Mouse (Mus musculus) ES-E14 (cell line): Measurements from ENCODE around the gene Lhfpl2. TPM values are rescaled to one million over a fixed set of nuclear protein-coding genes. Genes with fewer than 3 reads are reported as not detected.

Source experiments
- DNase-seq: peaks from one replicate; pipeline ENCODE4 v3.0.0-alpha.2; 2013; ENCODE audit warnings: low read depth, low spot score
- H3K27ac ChIP-seq: 2 replicates; pipeline ENCODE4 v1.5.1; 2012; ENCODE audit warnings: low read depth, mild to moderate bottlenecking, low read length, moderate library complexity, mixed read lengths; ENCODE audit not compliant: poor library complexity, insufficient read depth, severe bottlenecking
- H3K36me3 ChIP-seq: 2 replicates; pipeline ENCODE4 v1.6.1; 2012; ENCODE audit warnings: mild to moderate bottlenecking, low read length, moderate library complexity, mixed read lengths; ENCODE audit not compliant: control insufficient read depth, poor library complexity, insufficient read depth, severe bottlenecking
- H3K4me1 ChIP-seq, 2 experiments: fragments of 150-350 bp in 1 of 2; sonication (generic) in 1 of 2; 2 replicates each; pipeline ENCODE4 v1.6.1; 2012; ENCODE audit warnings: low read length in 2 of 2, mild to moderate bottlenecking in 1 of 2, mixed read lengths in 1 of 2; ENCODE audit not compliant: control insufficient read depth in 2 of 2, insufficient read depth in 2 of 2, poor library complexity in 1 of 2
- H3K4me3 ChIP-seq, 2 experiments: fragments of 150-350 bp in 1 of 2; sonication (generic) in 1 of 2; 2 replicates each; pipeline ENCODE4 v1.5.1; 2012; ENCODE audit warnings: low read length in 2 of 2, low read depth in 1 of 2, mild to moderate bottlenecking in 1 of 2, mixed read lengths in 1 of 2; ENCODE audit not compliant: insufficient read depth in 1 of 2, poor library complexity in 1 of 2, severe bottlenecking in 1 of 2
- H3K9ac ChIP-seq: 2 replicates; pipeline ENCODE4 v1.6.1; 2012; ENCODE audit warnings: low read depth, mild to moderate bottlenecking, low read length, mixed read lengths; ENCODE audit not compliant: poor library complexity, insufficient read depth, severe bottlenecking
- H3K9me3 ChIP-seq: fragments of 150-350 bp; sonication (generic); 2 replicates; pipeline ENCODE4 v1.6.1; 2012; ENCODE audit warnings: low read depth, mild to moderate bottlenecking, low read length; ENCODE audit not compliant: control insufficient read depth, insufficient read depth
- CHD2 ChIP-seq: IDR thresholded peaks from 2 replicates; pipeline ENCODE4 v1.6.1; 2014; ENCODE audit warnings: mild to moderate bottlenecking, low read depth, low read length, inconsistent platforms
- HCFC1 ChIP-seq: IDR thresholded peaks from 2 replicates; pipeline ENCODE4 v1.6.1; 2012; ENCODE audit warnings: low read length, inconsistent platforms, borderline replicate concordance; ENCODE audit not compliant: insufficient read depth
- MAFK ChIP-seq: IDR thresholded peaks from 2 replicates; pipeline ENCODE4 v1.6.1; 2014; ENCODE audit warnings: mild to moderate bottlenecking, low read depth, low read length, inconsistent platforms; ENCODE audit not compliant: insufficient read depth
- ZC3H11A ChIP-seq: IDR thresholded peaks from 2 replicates; pipeline ENCODE4 v1.6.1; 2012; ENCODE audit warnings: low read depth, mild to moderate bottlenecking, inconsistent platforms, low read length, borderline replicate concordance
- ZNF384 ChIP-seq: IDR thresholded peaks from 2 replicates; pipeline ENCODE4 v1.6.1; 2012; ENCODE audit warnings: low read depth, low read length, inconsistent platforms
- in situ Hi-C, 2 experiments: fragments of 600-800 bp; cut with MboI; formaldehyde crosslinking; loops; one replicate each; pipeline ENCODE4 v1.15.1; 2025; ENCODE audit warnings: low sequenced_read_pairs in 2 of 2, inconsistent platforms in 1 of 2; ENCODE audit not compliant: unreplicated experiment in 2 of 2
- total RNA-seq: library from RNA; depleted of rRNA; stranded (reverse); fragments of 300-350 nt; gene quantifications from 2 replicates; pipeline ENCODE4 v1.2.3, GENCODE M21; 2012

The Lhfpl2 gene
- total RNA-seq, 1 experiment, result 8.8 TPM

- Histone ChIP-seq H3K9me3 (no peaks in the 10 kb centered on the region), H3K36me3 (no peaks in the 10 kb centered on the region), H3K4me1 (peaks cover 3 to 32% of the 10 kb centered on the region in 2 experiments; a peak in 3 of 4 replicates), H3K4me3 (no peak overlapping the region), H3K27ac (no peak overlapping the region), H3K9ac (no peak overlapping the region)
- no peak for DNase-seq
- in situ Hi-C loops, result no loop called here
- TF ChIP-seq CHD2 (no peak), ZC3H11A (no peak), MAFK (no peak), ZNF384 (no peak), HCFC1 (no peak)
Measured at GRCm38 (mm10) chr13:94239488-94239887, 181.9 kb downstream of the Lhfpl2 start.

- Histone ChIP-seq H3K27ac (no peak overlapping the region), H3K9ac (no peak overlapping the region), H3K9me3 (no peaks in the 10 kb centered on the region), H3K36me3 (no peaks in the 10 kb centered on the region), H3K4me1 (peaks cover 4 to 28% of the 10 kb centered on the region in 2 experiments; a peak in 3 of 4 replicates), H3K4me3 (no peak overlapping the region)
- no peak for DNase-seq
- TF ChIP-seq ZC3H11A (no peak), CHD2 (no peak), HCFC1 (no peak), ZNF384 (no peak), MAFK (0 out of 2 replicates have a peak, but pooled peaks have one; percentile 24)
- in situ Hi-C loops, result no loop called here
Measured at GRCm38 (mm10) chr13:94240111-94240510, 182.5 kb downstream of the Lhfpl2 start.

DNA sequence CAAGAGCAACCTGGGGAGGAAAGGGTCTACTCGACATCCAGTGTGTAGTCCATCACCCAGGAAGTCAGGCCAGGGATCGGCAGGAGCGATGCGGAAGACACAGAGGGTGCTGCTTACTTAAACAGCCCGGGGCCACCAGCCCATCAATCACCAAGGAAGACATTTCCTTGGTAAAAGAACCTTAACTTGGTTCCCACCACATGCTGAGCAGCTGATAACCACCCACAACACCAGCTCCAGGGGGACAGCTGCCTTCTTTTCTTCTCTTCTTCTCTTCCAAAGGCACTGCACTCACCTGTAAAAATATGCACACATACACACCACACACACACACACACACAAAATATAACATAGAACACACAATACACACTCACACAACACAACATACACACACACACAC lies 183.3 kb downstream of the Lhfpl2 start:
- no peak overlapping the region for H3K27ac ChIP-seq
- no peak for DNase-seq
- TF ChIP-seq ZC3H11A, result no peak
- no peak for TF ChIP-seq CHD2
- TF ChIP-seq HCFC1, result no peak
- no peak for TF ChIP-seq MAFK
- TF ChIP-seq ZNF384, result no peak
- H3K9ac ChIP-seq, result no peak overlapping the region
- H3K9me3 ChIP-seq, result no peaks in the 10 kb centered on the region
- no peaks in the 10 kb centered on the region for H3K36me3 ChIP-seq
- H3K4me1 ChIP-seq, result peaks cover 4 to 28% of the 10 kb centered on the region in 2 experiments; a peak in 3 of 4 replicates
- no peak overlapping the region for H3K4me3 ChIP-seq
- in situ Hi-C loops, result no loop called here

GRCm38 (mm10) chr13:94241892-94242524 lies 184.4 kb downstream of the Lhfpl2 start:
- in situ Hi-C loops, result no loop called here
- no peak overlapping the region for H3K9ac ChIP-seq
- no peaks in the 10 kb centered on the region for H3K36me3 ChIP-seq
- no peak for DNase-seq
- TF ChIP-seq HCFC1 (no peak), ZC3H11A (no peak), ZNF384 (no peak)
- H3K4me3 ChIP-seq, result no peak overlapping the region
- H3K27ac ChIP-seq, result peak overlapping the region; percentile 7; the same call in 1 of the 2 replicates
- peaks cover 4 to 28% of the 10 kb centered on the region in 2 experiments; a peak in 3 of 4 replicates for H3K4me1 ChIP-seq
- H3K9me3 ChIP-seq, result no peaks in the 10 kb centered on the region

GRCm38 (mm10) chr13:94242897-94243296 lies 185.3 kb downstream of the Lhfpl2 start:
- no peak overlapping the region for H3K27ac ChIP-seq
- no peak for DNase-seq
- H3K4me3 ChIP-seq, result no peak overlapping the region
- no peaks in the 10 kb centered on the region for H3K9me3 ChIP-seq
- in situ Hi-C loops, result no loop called here
- H3K9ac ChIP-seq, result no peak overlapping the region
- TF ChIP-seq ZNF384, result no peak
- TF ChIP-seq CHD2, result no peak
- no peak for TF ChIP-seq HCFC1
- no peak for TF ChIP-seq ZC3H11A
- TF ChIP-seq MAFK, result no peak
- peaks cover 4 to 28% of the 10 kb centered on the region in 2 experiments; a peak in 3 of 4 replicates for H3K4me1 ChIP-seq
- H3K36me3 ChIP-seq, result no peaks in the 10 kb centered on the region
